Mouse (Mus musculus) gastrocnemius, adult 8-10 months (tissue): ENCODE results near the gene Cldn20. TPM values are rescaled to one million over a fixed set of nuclear protein-coding genes. Genes with fewer than 3 reads are reported as not detected.

Experiments
- DNase-seq, 2 experiments: peaks; one replicate each; pipeline ENCODE4 v3.0.0; 2022; ENCODE audit warnings: low spot score in 2 of 2
- total RNA-seq, 4 experiments: library from RNA; stranded (reverse); gene quantifications; 2 replicates each; pipeline ENCODE4 v1.2.4; 2022

Gene Cldn20
- total RNA-seq, 4 experiments from 2014 or later, result not detected

- no peak for DNase-seq
Measured at GRCm38 (mm10) chr17:3527841-3528471, 4.4 kb upstream of the Cldn20 start.

- DNase-seq, result no peak
Measured at GRCm38 (mm10) chr17:3529523-3529922, 2.8 kb upstream of the Cldn20 start.

- no peak for DNase-seq
Measured at GRCm38 (mm10) chr17:3530549-3530948, 1.8 kb upstream of the Cldn20 start.

GRCm38 (mm10) chr17:3531641-3532040 lies 713 bp upstream of the Cldn20 start:
- DNase-seq, result no peak

DNA sequence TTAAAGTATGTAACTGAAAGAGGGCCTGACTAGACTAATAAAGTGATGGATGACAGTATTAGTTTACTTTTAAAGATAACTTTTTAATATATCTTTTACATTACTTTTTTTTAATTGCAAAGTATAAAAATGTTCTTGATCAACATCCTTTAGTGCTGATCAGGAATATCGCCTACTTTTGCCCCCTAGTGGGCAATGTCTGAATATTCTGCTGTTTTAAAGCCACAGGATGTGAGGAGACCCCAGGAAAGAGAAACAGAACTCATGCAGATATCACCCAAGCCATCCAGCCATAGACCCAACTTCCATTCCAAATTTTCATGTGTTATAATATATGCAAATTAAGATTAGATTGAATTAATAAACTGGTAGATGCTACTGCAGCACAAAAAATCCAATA lies 1.1 kb downstream of the Cldn20 start:
- no peak for DNase-seq

DNA sequence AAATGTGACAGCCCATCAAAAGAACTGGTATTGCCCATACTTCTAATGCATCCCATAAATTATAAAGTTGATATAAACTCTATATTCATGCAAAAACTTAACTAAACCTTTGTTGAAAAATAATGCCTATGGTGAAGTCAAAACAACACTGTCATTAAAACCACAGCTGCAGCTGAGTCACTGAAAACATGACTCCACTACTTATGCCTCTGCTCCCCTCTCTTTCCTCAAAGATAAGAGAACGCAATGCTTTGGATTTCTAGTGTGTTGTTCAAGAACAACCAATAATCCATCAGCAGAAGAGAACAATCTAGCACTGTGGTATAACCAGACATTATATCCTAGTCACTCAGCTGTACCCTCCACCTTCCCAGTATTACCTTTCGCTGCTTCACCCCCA lies 8.0 kb downstream of the Cldn20 start:
- DNase-seq, result no peak

GRCm38 (mm10) chr17:3541033-3541432 lies 8.7 kb downstream of the Cldn20 start:
- no peak for DNase-seq

GRCm38 (mm10) chr17:3547725-3548124 lies 15.4 kb downstream of the Cldn20 start:
- no peak for DNase-seq

GRCm38 (mm10) chr17:3556251-3556650 lies 23.9 kb downstream of the Cldn20 start:
- no peak for DNase-seq

DNA sequence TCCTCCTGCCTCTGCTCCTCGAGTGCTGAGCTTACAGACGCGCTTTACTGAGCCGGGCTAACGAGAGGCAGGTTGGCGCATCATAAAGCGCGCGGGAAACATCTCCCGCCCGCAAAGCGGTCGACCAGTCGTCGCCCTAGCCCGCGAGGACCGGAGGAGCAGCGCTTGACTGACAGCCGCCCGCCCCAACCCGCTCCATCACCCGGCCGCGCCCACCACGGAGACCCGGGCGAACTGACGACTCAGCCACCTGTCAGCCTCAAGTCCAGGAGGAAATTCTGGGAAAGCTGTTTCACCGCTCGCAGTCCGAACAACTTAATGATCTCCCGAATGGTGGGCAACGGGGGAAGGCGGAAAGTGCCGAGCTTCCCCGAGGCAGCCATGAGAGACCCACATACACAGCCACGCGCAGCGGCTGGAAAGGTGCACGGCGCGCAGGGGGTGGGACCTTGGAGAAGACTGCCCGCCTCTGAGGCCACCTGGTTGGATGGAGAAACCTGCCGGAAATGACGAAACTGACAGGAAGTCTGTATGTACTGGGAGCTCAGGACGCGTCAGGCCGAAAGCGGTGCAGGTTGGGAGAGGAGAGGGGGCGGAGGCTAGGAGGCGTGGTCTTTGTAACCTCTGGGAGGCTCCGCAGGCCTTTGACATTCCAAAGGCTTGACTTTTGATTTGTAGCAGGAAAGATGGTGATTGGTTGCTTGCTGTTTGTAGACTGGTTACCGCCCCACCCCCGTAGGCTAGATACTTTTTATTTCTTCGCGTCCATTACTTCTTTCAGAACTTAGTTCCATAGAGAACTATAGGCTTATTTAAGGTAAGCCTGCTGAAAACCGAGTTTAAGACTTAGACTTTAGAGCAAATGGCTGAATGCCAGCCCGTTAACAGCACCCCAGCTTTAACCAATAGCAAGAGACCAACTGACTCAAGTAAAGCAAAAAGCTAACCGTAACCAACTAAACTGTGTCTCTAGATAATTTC lies 25.3 kb downstream of the Cldn20 start, which contains the start of gene Tfb1m:
Gene Tfb1m (minus strand): TSS at position 451 of the 981 bp plus-strand sequence.
- peak; percentile 95 to 96 for DNase-seq

GRCm38 (mm10) chr17:3558356-3558870 lies 26.1 kb downstream of the Cldn20 start:
- peak in 1 of 2 experiments; percentile 4 for DNase-seq

DNA sequence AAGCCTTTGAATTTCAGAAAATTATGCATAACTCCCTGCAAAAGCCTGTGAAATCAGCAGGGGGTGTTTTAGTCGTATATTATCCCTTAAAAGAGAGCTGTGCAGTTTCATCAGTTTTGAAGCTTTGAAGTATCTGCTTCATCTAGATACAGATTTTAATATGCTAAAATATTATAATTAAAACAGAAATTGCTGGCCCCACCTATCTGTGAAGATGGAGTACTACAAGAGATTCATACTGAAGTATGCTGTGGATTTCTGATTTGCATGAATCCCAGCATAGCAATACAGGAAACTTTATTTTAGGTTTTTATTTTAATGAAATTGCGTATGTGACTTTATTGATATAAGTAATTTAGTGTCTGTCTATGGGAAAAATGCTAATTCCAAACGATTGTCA lies 28.2 kb downstream of the Cldn20 start:
- no peak for DNase-seq

GRCm38 (mm10) chr17:3562405-3562804 lies 30.1 kb downstream of the Cldn20 start:
- DNase-seq, result no peak

- DNase-seq, result peak; percentile 6 to 11
Measured at GRCm38 (mm10) chr17:3570876-3571275, 38.5 kb downstream of the Cldn20 start.

Other genes starting within 250 kb of the Cldn20 start
- gene Tiam2, start 206.0 kb upstream of the Cldn20 start, total RNA-seq, result 1 to 10 TPM; 2.3 to 4.1 (median 2.8) TPM
- 10 to 100 TPM in 1 of 4 experiments, 1 to 10 TPM in 3; 7.8 to 10.4 (median 8.6) TPM for gene Tfb1m, start 25.2 kb downstream of the Cldn20 start, total RNA-seq
- not detected for gene Nox3, start 163.7 kb downstream of the Cldn20 start, total RNA-seq